Mouse (Mus musculus): Measurements from ENCODE around the gene Gpr82. TPM values are rescaled to one million over a fixed set of nuclear protein-coding genes. Genes with fewer than 3 reads are reported as not detected.

Gene Gpr82
- polyA plus RNA-seq, 1 experiment from 2014 or later = 0.64 TPM

DNA sequence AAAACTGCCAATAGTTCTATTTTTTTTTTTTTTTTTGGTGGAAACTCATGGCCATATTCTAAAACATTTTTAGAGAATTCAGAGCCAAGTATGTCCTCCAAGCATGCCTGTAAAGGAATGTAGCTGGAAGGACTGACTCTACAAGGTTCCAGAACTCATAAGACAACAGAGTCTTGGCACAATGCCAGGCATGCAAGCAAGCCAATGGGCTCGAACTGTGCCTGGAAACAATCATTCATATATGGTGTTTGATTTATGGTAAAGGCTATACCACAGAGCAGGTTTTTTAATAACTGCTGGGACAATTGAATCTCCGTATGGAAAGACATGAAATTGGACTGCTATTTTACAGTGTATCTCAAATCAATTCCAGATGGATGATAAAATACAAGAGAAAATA is 43.9 kb downstream of the Gpr82 start:
- H3K4me3 ChIP-seq = no peak overlapping the region
- ATAC-seq (ENCODE audit: low FRiP score, low read depth) = peak; percentile 86
- no peak overlapping the region for H3K4me2 ChIP-seq (replicated peaks)
- no peaks in the 10 kb centered on the region for H3K4me1 ChIP-seq
- no peaks in the 10 kb centered on the region for H3K9me3 ChIP-seq
- H3K27me3 ChIP-seq = no peaks in the 10 kb centered on the region
- no peak overlapping the region for H3K9ac ChIP-seq
- WGBS = 20% methylated on average over 2 of the region's 2 CpGs
- no peak overlapping the region for H3K27ac ChIP-seq
- H3K36me3 ChIP-seq = no peaks in the 10 kb centered on the region

DNA sequence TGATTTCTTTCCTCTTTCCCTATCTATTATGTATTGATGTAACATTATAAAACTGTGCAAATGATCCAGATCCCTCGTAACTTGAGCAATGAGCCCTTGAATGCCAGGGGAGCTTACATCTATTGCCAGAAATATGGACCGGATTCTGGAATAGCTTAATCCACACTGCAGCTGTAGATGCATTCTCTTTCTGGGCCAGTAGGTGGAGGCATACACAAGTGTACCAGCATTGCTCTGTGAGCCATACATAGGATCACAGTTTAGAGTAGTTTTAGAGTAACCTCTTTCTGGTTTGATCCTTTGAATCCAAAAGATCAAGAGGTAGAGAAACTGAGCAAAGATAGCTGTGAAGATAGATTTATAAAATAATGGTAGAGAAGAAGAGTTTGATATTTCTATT is 49.0 kb downstream of the Gpr82 start:
- no peaks in the 10 kb centered on the region for H3K27me3 ChIP-seq
- H3K4me1 ChIP-seq = no peaks in the 10 kb centered on the region
- H3K4me3 ChIP-seq = no peak overlapping the region
- peaks cover 4% of the 10 kb centered on the region for H3K36me3 ChIP-seq
- H3K9ac ChIP-seq = no peak overlapping the region
- H3K9me3 ChIP-seq = no peaks in the 10 kb centered on the region
- H3K4me2 ChIP-seq (replicated peaks) = no peak overlapping the region
- WGBS = 55% methylated on average over 2 of the region's 2 CpGs
- no peak for ATAC-seq (ENCODE audit: low FRiP score, low read depth)
- no peak overlapping the region for H3K27ac ChIP-seq

Small RNA genes within 50 kb of the gene (microRNA-seq; reads per million reads assigned to microRNA genes)
- gene Gm25246 = not detected

Other genes with a start within 250 kb of the Gpr82 start
- gene Nyx, start 195.3 kb upstream of the Gpr82 start, polyA plus RNA-seq (2015; fragmentation: Nextera tagmentation; extraction: Ambion mirVana) = 0.06 and 0.10 TPM in 2 replicates
- 2.1 and 2.9 TPM in 2 replicates for gene Gpr34, start 29.3 kb upstream of the Gpr82 start, polyA plus RNA-seq (2015; fragmentation: Nextera tagmentation; extraction: Ambion mirVana)
- 20.4 and 20.6 TPM in 2 replicates for gene Cask, start 190.0 kb downstream of the Gpr82 start, polyA plus RNA-seq (2015; fragmentation: Nextera tagmentation; extraction: Ambion mirVana)

All from limb, embryonic 13.5 days (tissue).